Mouse (Mus musculus): ENCODE measurements around the gene Ces2h. TPM values are rescaled to one million over a fixed set of nuclear protein-coding genes. Genes with fewer than 3 reads are reported as not detected.

Ces2h gene
- not detected in 2 replicates for polyA plus RNA-seq (2016; fragmentation: Nextera tagmentation; extraction: Ambion mirVana)

DNA sequence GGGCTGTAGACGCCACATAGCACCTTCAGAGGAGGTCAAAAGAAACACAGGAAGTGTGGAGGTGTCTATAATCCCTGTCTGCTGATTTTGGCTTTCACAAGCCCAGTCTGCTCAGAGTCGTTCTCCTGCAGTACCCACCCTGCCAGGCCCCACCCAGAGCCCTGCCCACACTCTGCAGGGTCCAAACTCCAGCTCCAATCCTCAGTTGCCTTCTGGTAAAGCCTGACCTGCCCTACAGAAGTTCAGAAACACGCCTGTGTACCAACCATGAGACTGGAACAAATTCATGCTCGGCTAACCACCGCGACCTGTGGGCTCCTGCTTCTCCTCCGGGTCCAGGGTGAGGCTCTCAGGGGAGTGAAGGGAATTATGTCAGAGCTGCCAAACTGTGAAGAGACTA, at the start of gene Ces2h:
Gene Ces2h, plus strand, starts transcription at position 268 of the 400 bp plus-strand sequence.
- ATAC-seq (ENCODE audit: insufficient number of reproducible peaks, low FRiP score), result no peak
- no peaks in the 10 kb centered on the region for H3K27me3 ChIP-seq (replicated peaks)
- no peak within 1 kb of the TSS for H3K9ac ChIP-seq
- no peak within 1 kb of the TSS for H3K4me2 ChIP-seq
- H3K4me3 ChIP-seq, result no peak within 1 kb of the TSS
- WGBS, result 74% methylated on average over 7 of the region's 7 CpGs
- H3K9me3 ChIP-seq (replicated peaks), result peaks cover 9% of the 10 kb centered on the region; the same call in 1 of the 2 replicates
- H3K4me1 ChIP-seq (replicated peaks), result no peaks in the 10 kb centered on the region
- H3K36me3 ChIP-seq, result no peaks in the 10 kb centered on the region
- H3K27ac ChIP-seq (ENCODE audit: poor library complexity, severe bottlenecking), result no peak within 1 kb of the TSS

DNA sequence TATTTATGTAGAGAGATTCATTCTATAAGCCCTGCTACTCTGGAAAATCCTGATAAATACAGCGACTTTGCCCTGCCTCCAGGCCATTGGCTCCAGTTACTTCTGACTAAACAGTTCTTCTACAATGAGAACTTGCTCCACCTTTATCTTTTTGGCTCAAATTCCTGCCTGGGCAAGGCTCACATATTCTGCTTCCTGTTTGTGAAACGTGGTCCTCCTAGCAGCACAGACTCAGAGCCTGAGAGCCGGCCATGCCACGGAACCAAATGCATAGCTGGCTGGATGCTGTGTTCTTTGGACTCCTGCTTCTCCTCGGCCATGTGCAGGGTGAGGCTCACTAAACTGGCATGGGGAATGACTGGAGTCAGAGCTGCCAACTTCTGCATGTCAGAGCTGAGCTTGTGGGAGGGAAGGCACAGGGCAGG, 39.1 kb upstream of the Ces2h start, which contains the start of gene Ces2g:
Gene Ces2g, plus strand, starts transcription at position 182 of the 425 bp plus-strand sequence.
- H3K9ac ChIP-seq, result no peak within 1 kb of the TSS
- no peak for ATAC-seq (ENCODE audit: insufficient number of reproducible peaks, low FRiP score)
- no peaks in the 10 kb centered on the region for H3K4me1 ChIP-seq (replicated peaks)
- no peak within 1 kb of the TSS for H3K4me3 ChIP-seq
- H3K27ac ChIP-seq (ENCODE audit: poor library complexity, severe bottlenecking), result no peak within 1 kb of the TSS
- WGBS, result 50% methylated on average over 5 of the region's 5 CpGs
- H3K4me2 ChIP-seq, result no peak within 1 kb of the TSS
- no peaks in the 10 kb centered on the region for H3K9me3 ChIP-seq (replicated peaks)
- H3K36me3 ChIP-seq, result no peaks in the 10 kb centered on the region
- H3K27me3 ChIP-seq (replicated peaks), result no peaks in the 10 kb centered on the region

DNA sequence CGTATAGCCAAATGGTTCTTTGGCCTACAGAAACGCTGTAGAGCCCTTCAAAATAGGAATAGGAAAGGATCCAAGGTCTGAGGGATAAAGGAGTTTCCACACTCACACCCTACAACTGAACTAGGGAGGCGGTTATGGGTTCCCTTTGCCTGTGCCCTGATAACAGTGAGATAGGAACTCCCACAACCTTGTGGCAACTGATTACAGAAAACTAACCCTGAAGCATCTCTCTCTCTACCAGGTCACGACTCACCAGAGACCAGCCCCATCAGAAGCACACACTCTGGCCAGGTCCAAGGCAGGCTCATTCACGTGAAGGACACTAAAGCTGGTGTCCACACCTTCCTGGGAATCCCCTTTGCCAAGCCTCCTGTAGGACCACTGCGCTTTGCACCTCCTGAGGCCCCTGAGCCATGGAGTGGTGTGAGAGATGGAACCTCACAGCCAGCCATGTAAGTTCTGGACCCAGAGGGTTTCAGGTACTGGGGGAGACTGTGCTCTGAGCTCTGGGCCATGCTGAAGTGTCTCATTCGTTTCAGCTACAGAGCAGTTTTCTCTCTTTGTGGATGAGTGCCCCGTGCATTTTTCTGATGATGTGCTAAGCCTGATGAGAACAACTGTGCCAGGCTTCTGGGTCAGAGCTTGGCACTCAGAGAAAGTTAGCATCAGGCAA, 38.3 kb upstream of the Ces2h start:
- WGBS, result 60% methylated on average over 8 of the region's 8 CpGs
- H3K4me3 ChIP-seq, result no peak overlapping the region
- H3K9ac ChIP-seq, result no peak overlapping the region
- no peaks in the 10 kb centered on the region for H3K36me3 ChIP-seq
- H3K27ac ChIP-seq (ENCODE audit: poor library complexity, severe bottlenecking), result no peak overlapping the region
- no peak for ATAC-seq (ENCODE audit: insufficient number of reproducible peaks, low FRiP score)
- H3K4me1 ChIP-seq (replicated peaks), result no peaks in the 10 kb centered on the region
- H3K9me3 ChIP-seq (replicated peaks), result no peaks in the 10 kb centered on the region
- no peaks in the 10 kb centered on the region for H3K27me3 ChIP-seq (replicated peaks)
- no peak overlapping the region for H3K4me2 ChIP-seq

DNA sequence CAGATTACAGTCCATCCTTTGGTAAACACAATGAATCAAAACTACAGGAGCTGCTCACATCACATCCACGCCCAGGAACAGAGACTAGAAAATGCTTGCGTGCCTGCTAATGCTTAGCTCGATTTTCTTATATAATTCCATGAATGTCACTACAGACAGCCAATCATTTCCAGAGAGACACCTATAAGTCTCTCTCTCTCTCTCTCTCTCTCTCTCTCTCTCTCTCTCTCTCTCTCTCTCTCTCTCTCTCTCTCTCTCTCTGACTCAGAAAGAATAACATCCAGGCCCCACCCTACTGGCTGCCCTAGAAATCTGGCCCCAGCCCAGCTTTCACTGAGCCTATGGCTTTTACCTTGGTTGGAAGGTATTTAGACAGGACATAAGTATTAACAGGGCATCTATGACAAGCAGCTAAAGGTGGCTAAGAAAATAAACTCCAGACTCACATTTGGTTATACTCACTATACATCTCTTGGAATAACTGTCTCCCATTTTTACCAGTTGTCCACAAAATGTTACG, 37.2 kb upstream of the Ces2h start:
- Histone ChIP-seq H3K36me3 (no peaks in the 10 kb centered on the region), H3K4me3 (no peak overlapping the region), H3K4me1 (replicated peaks) (no peaks in the 10 kb centered on the region), H3K4me2 (no peak overlapping the region), H3K9ac (no peak overlapping the region), H3K9me3 (replicated peaks) (no peaks in the 10 kb centered on the region), H3K27me3 (replicated peaks) (no peaks in the 10 kb centered on the region), H3K27ac (ENCODE audit: poor library complexity, severe bottlenecking) (no peak overlapping the region)
- 79% methylated on average over 4 of the region's 4 CpGs for WGBS
- ATAC-seq (ENCODE audit: insufficient number of reproducible peaks, low FRiP score), result no peak

DNA sequence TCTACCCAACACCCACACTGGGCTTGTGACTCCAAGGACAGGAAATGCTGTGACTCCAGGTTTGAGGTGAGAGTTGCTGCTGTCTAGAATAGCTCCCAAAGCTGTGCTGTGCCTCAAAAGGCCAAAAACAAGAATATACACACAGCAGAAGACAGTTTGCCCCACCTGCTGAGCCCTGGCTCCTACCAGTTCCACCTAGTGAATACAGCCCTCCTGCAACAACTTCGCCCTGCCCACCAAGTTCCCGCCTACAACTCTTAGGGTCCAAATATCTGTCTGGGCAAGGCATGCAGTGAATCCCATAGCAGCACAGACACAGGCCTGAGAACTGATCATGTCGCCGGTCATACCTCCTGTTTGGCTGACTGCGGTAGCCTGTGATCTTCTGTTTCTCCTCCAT, 16.5 kb upstream of the Ces2h start:
- no peak overlapping the region for H3K4me2 ChIP-seq
- H3K36me3 ChIP-seq, result no peaks in the 10 kb centered on the region
- 79% methylated on average over 5 of the region's 5 CpGs for WGBS
- no peaks in the 10 kb centered on the region for H3K27me3 ChIP-seq (replicated peaks)
- no peak overlapping the region for H3K27ac ChIP-seq (ENCODE audit: poor library complexity, severe bottlenecking)
- H3K4me3 ChIP-seq, result no peak overlapping the region
- ATAC-seq (ENCODE audit: insufficient number of reproducible peaks, low FRiP score), result no peak
- peaks cover 9% of the 10 kb centered on the region for H3K9me3 ChIP-seq (replicated peaks)
- no peak overlapping the region for H3K9ac ChIP-seq
- no peaks in the 10 kb centered on the region for H3K4me1 ChIP-seq (replicated peaks)

DNA sequence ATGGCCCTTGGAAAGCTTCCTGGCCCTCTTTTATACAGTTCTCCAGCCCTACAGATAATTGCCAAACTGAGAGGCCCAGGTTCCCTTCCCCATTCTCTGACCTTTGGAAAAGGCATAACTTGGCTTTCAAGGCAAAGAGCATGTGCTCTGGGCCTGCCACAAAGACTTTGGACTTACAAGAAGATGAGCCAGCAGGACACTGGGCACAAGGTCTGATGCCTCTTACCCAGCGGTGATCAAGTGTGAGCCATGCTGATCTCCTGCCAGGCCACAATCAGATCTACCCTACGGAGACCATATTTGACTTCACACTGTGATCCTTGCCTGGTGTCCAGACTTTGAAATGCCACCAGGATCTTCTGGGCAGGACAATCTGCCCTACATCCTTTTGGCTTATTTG, 15.7 kb upstream of the Ces2h start:
- Histone ChIP-seq H3K4me3 (no peak overlapping the region), H3K9me3 (replicated peaks) (peaks cover 5% of the 10 kb centered on the region), H3K27me3 (replicated peaks) (no peaks in the 10 kb centered on the region), H3K4me2 (no peak overlapping the region), H3K36me3 (no peaks in the 10 kb centered on the region), H3K4me1 (replicated peaks) (no peaks in the 10 kb centered on the region), H3K27ac (ENCODE audit: poor library complexity, severe bottlenecking) (no peak overlapping the region), H3K9ac (no peak overlapping the region)
- ATAC-seq (ENCODE audit: insufficient number of reproducible peaks, low FRiP score), result no peak
- 85% methylated on average over 2 of the region's 2 CpGs for WGBS

DNA sequence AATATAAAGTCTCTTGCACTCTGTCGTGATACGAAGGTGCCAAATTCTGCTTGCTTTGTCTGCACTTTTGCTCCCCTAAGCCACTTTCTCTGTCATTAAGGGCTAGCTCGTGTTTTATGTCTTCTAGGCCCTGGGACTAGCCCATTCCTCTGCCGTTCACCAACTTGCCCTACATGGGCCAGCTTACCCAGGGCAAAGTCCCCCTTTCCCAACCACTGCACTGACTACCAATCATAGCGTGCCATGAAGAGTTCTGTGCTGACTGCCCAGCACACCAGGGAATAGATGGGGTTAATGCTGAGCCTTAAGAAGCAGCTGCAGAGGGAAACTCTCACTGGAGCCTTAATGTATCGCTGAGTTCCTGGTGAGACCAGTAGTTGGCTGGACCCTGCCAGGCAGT, 2.5 kb upstream of the Ces2h start:
- H3K36me3 ChIP-seq, result no peaks in the 10 kb centered on the region
- H3K27me3 ChIP-seq (replicated peaks), result no peaks in the 10 kb centered on the region
- no peak overlapping the region for H3K4me2 ChIP-seq
- WGBS, result 77% methylated on average over 6 of the region's 6 CpGs
- no peaks in the 10 kb centered on the region for H3K4me1 ChIP-seq (replicated peaks)
- no peak overlapping the region for H3K4me3 ChIP-seq
- ATAC-seq (ENCODE audit: insufficient number of reproducible peaks, low FRiP score), result no peak
- H3K9me3 ChIP-seq (replicated peaks), result peaks cover 9% of the 10 kb centered on the region; the same call in 1 of the 2 replicates
- H3K27ac ChIP-seq (ENCODE audit: poor library complexity, severe bottlenecking), result no peak overlapping the region
- no peak overlapping the region for H3K9ac ChIP-seq

DNA sequence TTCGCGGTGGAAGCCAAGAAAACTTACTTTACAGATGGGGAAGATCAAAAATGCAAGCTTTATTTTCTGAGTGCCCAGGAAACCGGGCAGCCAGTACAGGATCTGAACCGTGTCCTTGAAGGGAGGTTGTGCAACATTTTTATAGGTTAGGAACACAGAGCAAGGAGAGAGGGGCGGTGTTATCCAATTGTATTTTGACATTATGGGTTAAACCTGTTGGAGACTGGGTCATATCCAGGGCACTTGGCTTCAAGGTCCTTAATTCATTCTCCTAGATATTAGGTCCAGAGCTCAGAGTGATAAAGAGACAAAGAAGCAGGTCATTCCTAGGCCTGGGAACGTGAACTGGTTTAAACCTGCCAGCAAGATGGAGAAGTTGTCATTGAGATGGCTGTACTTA, 1.5 kb upstream of the Ces2h start:
- Histone ChIP-seq H3K4me2 (no peak overlapping the region), H3K9me3 (replicated peaks) (peaks cover 9% of the 10 kb centered on the region; the same call in 1 of the 2 replicates), H3K27ac (ENCODE audit: poor library complexity, severe bottlenecking) (no peak overlapping the region), H3K27me3 (replicated peaks) (no peaks in the 10 kb centered on the region), H3K9ac (no peak overlapping the region), H3K36me3 (no peaks in the 10 kb centered on the region), H3K4me3 (no peak overlapping the region), H3K4me1 (replicated peaks) (no peaks in the 10 kb centered on the region)
- no peak for ATAC-seq (ENCODE audit: insufficient number of reproducible peaks, low FRiP score)
- 75% methylated on average over 6 of the region's 6 CpGs for WGBS

DNA sequence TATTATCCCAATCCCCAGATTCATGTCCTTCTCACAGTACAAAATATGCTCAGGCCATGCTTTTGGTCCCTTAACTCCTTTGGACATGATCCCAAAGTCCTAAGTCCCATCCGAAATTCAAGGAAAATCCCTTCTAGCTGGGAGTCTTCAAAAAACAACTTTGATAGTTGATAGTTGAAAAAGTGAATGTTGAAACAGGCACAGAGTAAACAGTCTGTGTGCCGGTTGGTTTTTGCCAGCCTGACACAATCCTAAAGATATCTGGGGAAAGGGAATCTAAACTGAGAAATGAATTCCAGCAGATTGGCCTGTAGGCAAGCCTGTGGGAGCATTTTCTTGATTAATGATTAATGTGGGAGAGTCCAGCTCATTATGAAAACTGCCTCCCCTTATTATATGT, 9.3 kb downstream of the Ces2h start:
- Histone ChIP-seq H3K27ac (ENCODE audit: poor library complexity, severe bottlenecking) (no peak overlapping the region), H3K27me3 (replicated peaks) (no peaks in the 10 kb centered on the region), H3K9me3 (replicated peaks) (peaks cover 19% of the 10 kb centered on the region), H3K9ac (no peak overlapping the region), H3K4me2 (no peak overlapping the region), H3K4me1 (replicated peaks) (no peaks in the 10 kb centered on the region), H3K36me3 (no peaks in the 10 kb centered on the region), H3K4me3 (no peak overlapping the region)
- WGBS, result 74% methylated on average over 2 of the region's 2 CpGs
- ATAC-seq (ENCODE audit: insufficient number of reproducible peaks, low FRiP score), result no peak

DNA sequence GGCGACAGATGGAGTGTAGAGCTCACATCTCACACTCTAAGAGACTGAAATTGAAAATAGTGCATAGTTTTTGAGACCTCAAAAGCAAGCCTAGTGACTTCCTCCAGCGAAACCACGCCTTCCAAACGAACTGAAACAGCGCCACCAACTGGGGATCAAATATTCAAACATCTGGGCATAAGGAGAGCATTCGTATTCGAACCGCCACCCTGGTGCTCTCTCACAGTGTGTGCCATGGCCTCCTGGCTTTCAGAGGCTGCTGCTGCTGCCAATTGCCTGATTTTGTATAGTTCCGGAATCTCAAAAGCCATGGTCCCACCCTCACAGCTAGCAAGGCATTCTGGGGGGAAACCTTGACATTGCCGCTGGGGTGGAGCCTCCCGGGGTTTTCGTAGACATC, 10.5 kb downstream of the Ces2h start:
- Histone ChIP-seq H3K36me3 (no peaks in the 10 kb centered on the region), H3K27ac (ENCODE audit: poor library complexity, severe bottlenecking) (no peak overlapping the region), H3K9me3 (replicated peaks) (peaks cover 19% of the 10 kb centered on the region), H3K9ac (no peak overlapping the region), H3K4me3 (no peak overlapping the region), H3K27me3 (replicated peaks) (no peaks in the 10 kb centered on the region), H3K4me2 (no peak overlapping the region), H3K4me1 (replicated peaks) (no peaks in the 10 kb centered on the region)
- WGBS, result 71% methylated on average over 12 of the region's 12 CpGs
- no peak for ATAC-seq (ENCODE audit: insufficient number of reproducible peaks, low FRiP score)

DNA sequence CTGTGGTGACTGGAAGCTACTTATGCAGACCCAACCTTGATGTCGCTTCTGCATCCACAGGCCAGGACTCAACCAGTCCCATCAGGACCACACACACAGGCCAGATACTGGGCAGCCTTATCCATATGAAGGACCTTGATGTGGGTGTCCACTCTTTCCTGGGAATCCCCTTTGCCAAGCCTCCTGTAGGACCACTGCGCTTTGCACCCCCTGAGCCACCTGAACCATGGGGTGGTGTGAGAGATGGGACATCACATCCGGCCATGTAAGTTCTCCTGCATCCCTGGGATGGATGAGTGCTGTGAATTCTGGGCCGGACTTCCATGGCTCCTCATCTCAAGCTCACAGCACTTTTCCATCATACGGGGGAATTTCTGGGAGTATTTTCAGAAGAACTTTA, 13.7 kb downstream of the Ces2h start:
- Histone ChIP-seq H3K9ac (no peak overlapping the region), H3K4me2 (no peak overlapping the region), H3K4me1 (replicated peaks) (no peaks in the 10 kb centered on the region), H3K27me3 (replicated peaks) (no peaks in the 10 kb centered on the region), H3K9me3 (replicated peaks) (peaks cover 12% of the 10 kb centered on the region), H3K4me3 (no peak overlapping the region), H3K36me3 (no peaks in the 10 kb centered on the region), H3K27ac (ENCODE audit: poor library complexity, severe bottlenecking) (no peak overlapping the region)
- 80% methylated on average over 5 of the region's 5 CpGs for WGBS
- ATAC-seq (ENCODE audit: insufficient number of reproducible peaks, low FRiP score), result no peak

DNA sequence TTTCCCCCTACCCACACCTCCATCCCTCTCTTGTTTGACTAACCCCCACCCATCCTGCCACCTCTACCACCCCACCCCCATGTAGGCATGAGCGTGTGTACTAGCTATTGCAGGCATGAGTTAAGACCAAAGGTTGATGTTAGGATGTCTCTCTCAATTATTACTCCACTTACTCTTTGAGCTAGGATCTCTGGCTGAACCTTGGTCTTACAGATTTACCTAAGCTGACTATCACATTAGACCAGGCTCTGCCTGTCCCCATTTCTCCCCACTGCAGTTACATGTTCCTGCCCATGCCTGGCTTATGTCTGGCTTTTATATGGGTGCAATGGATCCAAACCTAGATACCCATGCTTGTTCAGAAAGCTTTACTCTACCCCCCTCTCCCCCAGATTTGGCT, 21.3 kb downstream of the Ces2h start:
- no peak overlapping the region for H3K4me3 ChIP-seq
- no peak overlapping the region for H3K27ac ChIP-seq (ENCODE audit: poor library complexity, severe bottlenecking)
- H3K4me2 ChIP-seq, result no peak overlapping the region
- no peaks in the 10 kb centered on the region for H3K36me3 ChIP-seq
- H3K9ac ChIP-seq, result no peak overlapping the region
- H3K9me3 ChIP-seq (replicated peaks), result no peaks in the 10 kb centered on the region
- H3K27me3 ChIP-seq (replicated peaks), result no peaks in the 10 kb centered on the region
- ATAC-seq (ENCODE audit: insufficient number of reproducible peaks, low FRiP score), result no peak
- H3K4me1 ChIP-seq (replicated peaks), result no peaks in the 10 kb centered on the region
- WGBS, result 66% methylated on average over 1 of the region's 1 CpGs

All from heart, embryonic 12.5 days (tissue).